Mouse (Mus musculus) cerebellum, adult 2 months (tissue): ENCODE measurements around the gene Cisd3. TPM values are rescaled to one million over a fixed set of nuclear protein-coding genes. Genes with fewer than 3 reads are reported as not detected.

ENCODE experiments used
- DNase-seq, 2 experiments: peaks; one replicate each; pipeline ENCODE4 v3.0.0; 2021
- H3K27ac ChIP-seq: fragments of 200-500 bp; 2 replicates; pipeline ENCODE4 v1.5.1; 2012; ENCODE audit warnings: low read length, control low read depth, inconsistent platforms; ENCODE audit not compliant: insufficient read depth
- H3K27me3 ChIP-seq: fragments of 200-500 bp; 2 replicates; pipeline ENCODE4 v1.6.1; 2012; ENCODE audit warnings: inconsistent platforms, mild to moderate bottlenecking, low read length, moderate library complexity; ENCODE audit not compliant: control insufficient read depth, insufficient read depth
- H3K4me1 ChIP-seq: fragments of 200-500 bp; 2 replicates; pipeline ENCODE4 v1.6.1; 2011; ENCODE audit warnings: low read length; ENCODE audit not compliant: control insufficient read depth, insufficient read depth
- H3K4me3 ChIP-seq: fragments of 200-500 bp; replicated peaks from 2 replicates; pipeline ENCODE3; 2011; ENCODE audit warnings: mild to moderate bottlenecking, low read depth, low read length, control low read depth; ENCODE audit not compliant: insufficient read depth
- CTCF ChIP-seq: fragments of 200-500 bp; IDR thresholded peaks from 2 replicates; pipeline ENCODE4 v1.5.1; 2011; ENCODE audit warnings: low read depth, mild to moderate bottlenecking, control low read depth, low read length, moderate library complexity, borderline replicate concordance; ENCODE audit not compliant: insufficient read depth
- POLR2A ChIP-seq: fragments of 200-500 bp; IDR thresholded peaks from 2 replicates; pipeline ENCODE4 v1.6.1; 2011; ENCODE audit warnings: low read length, control low read depth, borderline replicate concordance; ENCODE audit not compliant: insufficient read depth
- WGBS: fragments of 180-500 bp; shearing (Covaris S2); methylation state at CpG from one replicate; pipeline ENCODE4 v1.1.7; 2018; 5-methylcytosine and 5-hydroxymethylcytosine counted together
- polyA plus RNA-seq: library from polyadenylated mRNA; depleted of rRNA; stranded (reverse); fragments of >200 nt; gene quantifications from 2 replicates; pipeline ENCODE4 v1.2.3, GENCODE M21; 2012

Cisd3 gene
- polyA plus RNA-seq, 1 experiment: 70.2 TPM

GRCm38 (mm10) chr11:97696669-97697068 is 11.0 kb downstream of the Cisd3 start:
- whole genome bisulfite sequencing: 83% methylated on average over 8 of the region's 8 CpGs
- no peak for TF ChIP-seq POLR2A
- no peak for TF ChIP-seq CTCF
- no peak for DNase-seq
- no peak overlapping the region for H3K27ac ChIP-seq
- no peak overlapping the region for H3K4me3 ChIP-seq
- H3K27me3 ChIP-seq: no peaks in the 10 kb centered on the region
- peaks cover 13% of the 10 kb centered on the region for H3K4me1 ChIP-seq

GRCm38 (mm10) chr11:97697199-97697890 is 11.7 kb downstream of the Cisd3 start:
- no peak overlapping the region for H3K27ac ChIP-seq
- 61% methylated on average over 11 of the region's 11 CpGs for WGBS
- TF ChIP-seq POLR2A: no peak
- no peak for DNase-seq
- H3K4me3 ChIP-seq: no peak overlapping the region
- H3K27me3 ChIP-seq: no peaks in the 10 kb centered on the region
- peaks cover 13% of the 10 kb centered on the region for H3K4me1 ChIP-seq

- H3K27ac ChIP-seq: no peak overlapping the region
- peaks cover 13% of the 10 kb centered on the region for H3K4me1 ChIP-seq
- no peaks in the 10 kb centered on the region for H3K27me3 ChIP-seq
- H3K4me3 ChIP-seq: peak overlapping the region; percentile 92
- WGBS: 9% methylated on average over 14 of the region's 14 CpGs
- no peak for DNase-seq
- TF ChIP-seq POLR2A (no peak), CTCF (no peak)
Observed at GRCm38 (mm10) chr11:97697891-97698529, 12.4 kb downstream of the Cisd3 start.

GRCm38 (mm10) chr11:97698741-97699611 is 13.3 kb downstream of the Cisd3 start:
- no peak; the same call in 1 of the 2 replicates for TF ChIP-seq CTCF
- TF ChIP-seq POLR2A: no peak
- H3K4me1 ChIP-seq: peaks cover 13% of the 10 kb centered on the region
- H3K27ac ChIP-seq: no peak overlapping the region
- H3K27me3 ChIP-seq: no peaks in the 10 kb centered on the region
- WGBS: under 1% methylated on average over 63 of the region's 63 CpGs
- peak overlapping the region; percentile 92 for H3K4me3 ChIP-seq
- DNase-seq: peak; percentile 66 to 69

- peaks cover 8% of the 10 kb centered on the region for H3K4me1 ChIP-seq
- no peak for TF ChIP-seq CTCF
- TF ChIP-seq POLR2A: peak; percentile 87; the same call in 1 of the 2 replicates
- H3K4me3 ChIP-seq: peak overlapping the region; percentile 92
- 0% methylated on average over 9 of the region's 9 CpGs for WGBS
- DNase-seq: peak; percentile 84 to 87
- peak overlapping the region; percentile 91 for H3K27ac ChIP-seq
- no peaks in the 10 kb centered on the region for H3K27me3 ChIP-seq
Observed at GRCm38 (mm10) chr11:97699626-97700002, 14.0 kb downstream of the Cisd3 start.

- Histone ChIP-seq H3K4me1 (peaks cover 9% of the 10 kb centered on the region), H3K27ac (peak within 1 kb of the TSS; percentile 91), H3K27me3 (no peaks in the 10 kb centered on the region), H3K4me3 (peak within 1 kb of the TSS; percentile 92)
- under 1% methylated on average over 85 of the region's 85 CpGs for WGBS
- peak; percentile 88 to 89 for DNase-seq
- TF ChIP-seq CTCF (no peak), POLR2A (peak; percentile 44; the same call in 1 of the 2 replicates)
Observed at GRCm38 (mm10) chr11:97700003-97700745, 14.5 kb downstream of the Cisd3 start, which contains the start of gene Pcgf2. Gene Pcgf2, minus strand, starts transcription at chr11:97700497.

GRCm38 (mm10) chr11:97700746-97701580 is 15.3 kb downstream of the Cisd3 start:
- Histone ChIP-seq H3K4me3 (peak overlapping the region; percentile 92), H3K4me1 (peaks cover 3% of the 10 kb centered on the region), H3K27ac (peak overlapping the region; percentile 91), H3K27me3 (no peaks in the 10 kb centered on the region)
- DNase-seq: no peak
- 17% methylated on average over 30 of the region's 30 CpGs for WGBS
- TF ChIP-seq POLR2A: no peak
- no peak for TF ChIP-seq CTCF
